Mouse (Mus musculus) left cerebral cortex, adult 18-20 months (tissue): ENCODE data around the gene Rfx2. TPM values are rescaled to one million over a fixed set of nuclear protein-coding genes. Genes with fewer than 3 reads are reported as not detected.

Experiments
- DNase-seq, 2 experiments: peaks; one replicate each; pipeline ENCODE4 v3.0.0; 2021 to 2022; ENCODE audit warnings: low spot score in 2 of 2, mixed read lengths in 1 of 2
- total RNA-seq, 2 experiments: library from RNA; stranded (reverse); gene quantifications; 2 replicates each; pipeline ENCODE4 v1.2.3; 2021

Gene Rfx2
- total RNA-seq, 2 experiments from 2014 or later = 2.6 to 2.7 TPM

DNA sequence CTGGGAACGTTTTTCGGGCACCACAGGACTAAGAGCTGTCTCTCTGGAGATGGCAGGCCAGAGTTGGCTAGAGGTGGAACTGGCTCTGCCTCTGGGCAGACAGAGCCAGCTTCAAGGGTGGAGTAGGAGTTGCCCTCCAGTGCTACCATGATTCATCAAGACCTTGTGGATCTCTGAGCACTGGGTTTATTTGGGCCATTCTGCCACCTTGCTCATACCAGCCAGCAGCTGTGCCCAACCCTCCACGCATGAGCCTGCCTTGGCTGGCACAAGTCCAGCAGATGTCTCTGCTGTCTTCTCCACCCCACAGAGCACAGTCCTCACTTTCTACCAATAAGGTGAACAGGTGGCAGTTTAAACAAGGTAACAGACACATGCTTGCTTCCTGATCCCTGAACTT lies 41.9 kb downstream of the Rfx2 start:
- no peak for DNase-seq

DNA sequence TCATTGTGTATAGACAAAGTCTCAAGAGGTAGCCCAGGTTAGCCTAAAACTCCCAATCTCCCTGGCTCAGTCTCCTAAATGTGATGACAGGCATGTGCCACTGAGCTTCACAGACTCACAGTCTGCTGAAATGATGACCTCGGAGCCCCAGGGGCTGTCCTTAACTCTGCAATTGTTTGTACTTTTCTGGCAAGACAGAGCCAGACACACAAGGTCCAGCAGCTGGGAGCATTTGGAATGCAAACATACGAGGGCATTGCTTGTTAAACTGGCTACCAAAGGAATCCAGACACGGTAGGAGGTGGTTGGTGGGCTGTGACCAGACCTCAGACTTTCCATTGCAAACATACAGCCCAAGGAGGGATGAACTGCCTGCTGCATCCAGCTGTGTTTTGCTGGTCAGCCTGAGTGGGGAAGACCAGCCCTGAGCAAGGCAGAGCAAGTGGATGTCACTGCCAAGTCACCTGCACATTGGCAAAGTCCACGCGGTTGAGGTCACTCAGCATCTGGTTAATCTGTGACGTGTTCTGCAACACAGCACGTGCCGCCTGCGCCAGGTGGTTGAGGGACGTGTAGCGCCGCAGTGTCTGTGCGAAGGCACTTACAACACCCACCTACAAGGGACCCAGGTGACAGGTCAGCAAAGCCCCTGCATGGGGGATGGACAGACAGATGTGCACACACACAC lies 50.4 kb downstream of the Rfx2 start:
- no peak for DNase-seq

DNA sequence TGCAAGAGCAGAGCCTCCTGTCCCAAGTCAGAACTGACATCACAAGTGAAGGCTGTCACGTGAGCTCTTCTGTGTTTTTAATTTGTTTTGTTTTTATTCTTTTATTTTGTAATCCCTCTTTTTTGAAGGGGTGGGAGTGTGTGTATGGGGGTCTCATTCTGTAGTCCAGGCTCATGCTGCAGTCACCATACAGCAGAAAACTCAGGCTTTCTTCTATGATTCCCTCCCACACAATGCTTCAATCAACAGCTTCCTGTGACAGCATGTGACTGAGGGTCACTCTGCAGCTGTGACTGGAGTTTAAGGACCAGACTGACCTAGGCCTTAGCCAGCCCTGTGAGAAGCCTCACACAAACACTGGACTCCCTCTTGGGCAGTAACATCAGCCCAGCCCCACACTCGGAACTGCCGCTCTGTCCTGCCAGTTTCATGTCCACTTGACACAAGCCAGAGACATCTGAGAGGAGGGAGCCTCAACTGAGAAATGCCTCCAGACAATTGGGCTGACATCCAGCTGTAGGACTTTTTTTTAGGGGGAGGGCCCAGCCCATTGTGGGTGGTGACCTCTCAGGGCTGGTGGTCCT lies 51.9 kb downstream of the Rfx2 start:
- DNase-seq = no peak

DNA sequence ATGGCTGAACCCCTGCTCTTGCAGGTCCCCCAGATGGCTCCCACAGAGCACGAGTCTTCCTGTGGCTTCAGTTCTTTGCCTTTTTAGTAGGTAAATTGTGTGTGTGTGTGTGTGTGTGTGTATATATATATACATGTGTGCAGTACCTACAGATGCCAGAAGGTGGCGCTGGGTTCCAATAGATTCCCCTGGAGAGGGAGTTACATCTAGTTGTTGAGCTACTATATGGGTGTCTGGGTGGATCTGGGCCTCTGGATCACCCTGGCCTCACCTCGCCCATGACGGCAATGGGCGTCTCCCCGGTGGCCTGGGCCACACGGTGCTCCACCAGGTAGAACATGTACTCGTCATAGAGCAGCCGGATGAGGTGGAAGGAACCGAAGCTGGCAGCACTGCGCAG lies 53.2 kb downstream of the Rfx2 start:
- DNase-seq = no peak

DNA sequence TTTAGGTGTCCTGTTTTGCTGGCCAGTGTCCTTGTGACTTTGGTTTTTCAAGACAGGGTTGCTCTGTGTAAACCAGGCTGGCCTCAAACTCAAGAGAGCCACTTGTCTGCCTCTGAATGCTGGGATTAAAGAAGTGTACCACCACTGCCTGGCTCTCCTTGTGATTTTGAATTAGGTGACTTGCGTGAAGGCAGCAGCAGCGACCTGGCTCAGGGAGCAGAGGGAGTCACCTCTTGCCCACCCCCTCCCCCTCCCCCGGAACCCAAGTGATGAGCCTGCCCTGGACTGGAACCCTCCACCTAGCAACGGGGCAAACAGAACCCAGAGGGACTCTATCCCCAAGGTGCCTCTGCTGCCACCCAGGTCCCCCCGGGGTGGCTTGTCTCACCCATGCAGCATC lies 60.9 kb downstream of the Rfx2 start, which contains the start of gene Prr22:
Gene Prr22, plus strand, starts transcription at position 301 of the 400 bp plus-strand sequence.
- DNase-seq = no peak

DNA sequence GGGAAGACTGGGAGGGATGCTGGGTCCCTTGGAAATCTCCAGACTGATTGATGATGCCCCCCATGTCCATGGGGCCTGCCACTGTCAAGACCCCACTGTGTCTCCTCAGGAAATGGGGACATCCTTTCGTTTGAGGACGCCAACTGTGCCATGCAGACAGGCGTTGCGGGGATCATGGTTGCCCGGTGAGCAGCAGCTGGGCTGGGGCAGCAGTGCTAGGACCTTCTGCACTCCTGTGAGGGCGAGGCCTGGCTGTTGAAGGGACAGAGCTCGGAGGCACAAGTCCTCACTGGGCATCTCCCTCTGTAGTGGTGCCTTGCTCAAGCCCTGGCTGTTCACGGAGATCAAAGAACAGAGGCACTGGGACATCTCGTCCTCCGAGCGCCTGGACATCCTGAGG lies 61.9 kb downstream of the Rfx2 start:
- DNase-seq = no peak

DNA sequence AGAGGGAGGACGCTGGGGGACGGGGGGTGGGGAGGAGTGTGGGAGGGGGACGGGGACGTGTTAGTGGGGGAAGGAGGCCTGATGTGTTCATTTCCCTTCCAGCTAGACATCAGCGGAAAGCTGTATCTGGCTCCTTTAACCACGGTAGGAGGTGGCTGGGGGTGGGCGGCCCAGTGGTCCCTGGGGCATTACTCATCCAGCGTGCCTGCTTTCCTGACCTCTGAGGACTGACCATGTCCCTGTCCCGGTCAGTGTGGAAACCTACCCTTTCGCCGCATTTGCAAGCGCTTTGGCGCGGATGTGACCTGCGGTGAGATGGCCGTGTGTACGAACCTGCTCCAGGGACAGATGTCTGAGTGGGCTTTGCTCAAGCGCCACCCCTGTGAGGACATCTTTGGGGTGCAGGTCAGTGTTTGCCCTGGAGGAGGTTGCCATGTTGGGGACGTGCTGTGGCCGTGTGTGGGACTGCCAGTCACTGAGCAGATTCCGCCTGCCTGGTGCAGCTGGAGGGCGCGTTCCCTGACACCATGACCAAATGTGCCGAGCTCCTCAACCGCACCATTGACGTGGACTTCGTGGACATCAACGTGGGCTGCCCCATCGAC lies 63.2 kb downstream of the Rfx2 start:
- DNase-seq = no peak

DNA sequence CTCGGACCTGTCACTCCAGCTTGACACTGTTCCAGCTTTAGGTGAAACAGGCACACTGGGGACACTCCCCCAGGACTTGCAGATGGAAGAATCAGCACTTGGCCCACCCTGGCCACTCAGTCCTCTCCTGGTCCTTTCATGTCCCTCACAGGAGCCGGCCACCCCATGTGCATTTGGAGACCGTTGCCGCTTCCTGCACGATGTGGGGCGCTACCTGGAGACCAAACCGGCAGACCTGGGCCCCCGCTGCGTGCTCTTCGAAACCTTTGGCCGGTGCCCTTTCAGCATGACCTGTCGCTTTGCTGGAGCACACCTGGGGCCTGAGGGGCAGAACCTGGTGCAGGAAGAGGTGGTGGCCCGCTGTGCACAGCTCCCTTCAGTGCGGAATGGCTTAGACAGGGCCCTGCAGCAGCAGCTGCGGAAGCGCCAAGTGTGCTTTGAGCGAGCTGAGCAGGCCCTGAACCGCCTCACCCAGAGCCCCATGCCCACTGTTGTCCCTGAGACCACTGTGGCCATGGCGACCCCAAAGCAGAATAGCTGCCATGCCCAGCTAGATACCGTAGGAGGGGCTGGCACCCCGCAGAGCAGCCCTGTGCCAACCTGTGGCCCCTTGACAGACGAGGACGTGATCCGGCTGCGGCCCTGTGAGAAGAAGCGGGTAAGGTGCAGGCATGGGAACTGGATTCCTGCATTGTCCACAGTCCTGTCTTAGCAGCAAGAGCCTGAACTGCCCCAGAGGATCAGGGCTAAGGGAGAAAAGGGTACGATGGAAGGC lies 64.0 kb downstream of the Rfx2 start:
- DNase-seq = no peak

DNA sequence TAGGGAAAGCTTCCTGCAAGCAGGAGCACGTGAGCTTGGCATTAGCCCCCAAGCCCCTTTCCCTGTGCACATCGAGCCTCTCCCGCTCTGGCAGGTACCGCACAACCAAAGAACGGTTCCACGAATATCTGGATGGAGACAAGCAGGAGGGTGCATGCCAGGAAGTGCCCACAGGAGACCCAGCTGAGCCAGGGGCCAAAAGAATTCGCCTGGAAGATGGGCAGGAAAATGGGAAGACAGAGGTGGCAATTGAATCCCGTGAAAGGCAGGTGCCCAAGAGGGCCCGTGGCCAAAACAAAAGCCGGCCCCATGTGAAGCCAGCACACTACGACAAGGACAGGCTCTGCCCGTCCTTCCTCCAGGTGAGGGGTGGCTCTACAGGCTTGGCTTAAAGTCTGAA lies 65.4 kb downstream of the Rfx2 start:
- no peak for DNase-seq

DNA sequence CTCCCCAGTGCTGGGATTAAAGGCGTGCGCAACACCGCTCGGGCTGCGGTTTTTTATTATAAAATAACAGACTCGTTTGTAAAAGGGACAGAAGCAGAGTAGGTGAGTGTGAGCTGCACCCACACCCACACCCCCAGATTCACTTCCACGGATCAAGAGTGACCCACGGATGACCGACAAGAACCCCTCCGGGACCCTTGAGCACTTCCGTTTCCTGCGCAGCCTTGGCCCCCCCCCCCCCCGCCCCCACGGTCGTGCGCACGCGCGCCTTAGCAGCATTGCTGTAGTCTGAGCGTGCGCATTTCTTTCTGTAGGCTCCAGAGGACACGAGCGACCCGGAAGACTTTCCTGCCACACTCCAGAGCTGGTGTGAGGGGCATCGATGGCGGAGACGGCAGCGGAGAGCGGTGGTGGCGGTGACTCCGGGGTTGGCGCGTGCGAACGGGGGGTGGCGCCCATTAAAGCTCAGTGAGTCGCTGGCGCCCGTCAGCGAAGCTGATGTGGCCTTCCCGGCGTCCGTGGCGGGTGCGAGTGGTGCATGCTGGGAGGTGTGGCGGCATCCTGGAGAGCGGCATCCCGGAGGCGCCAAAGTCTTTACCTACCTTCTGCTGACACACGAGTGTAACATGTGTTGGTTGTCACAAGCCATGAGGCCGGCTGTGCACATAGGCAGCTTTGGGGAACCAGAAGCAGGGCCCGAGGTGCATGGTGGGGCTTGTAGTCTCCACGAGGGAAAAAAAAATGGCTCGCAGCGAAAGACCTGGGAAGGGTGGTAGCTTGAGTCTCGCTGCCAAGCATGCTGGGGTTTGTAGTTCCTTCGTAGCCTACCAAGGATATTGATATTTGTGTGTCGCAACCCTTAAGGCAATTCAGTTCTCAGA lies 66.1 kb downstream of the Rfx2 start, which contains the start of gene Dus3l:
Gene Dus3l, plus strand, starts transcription at position 284 of the 881 bp plus-strand sequence.
- peak; percentile 74 to 89 for DNase-seq

DNA sequence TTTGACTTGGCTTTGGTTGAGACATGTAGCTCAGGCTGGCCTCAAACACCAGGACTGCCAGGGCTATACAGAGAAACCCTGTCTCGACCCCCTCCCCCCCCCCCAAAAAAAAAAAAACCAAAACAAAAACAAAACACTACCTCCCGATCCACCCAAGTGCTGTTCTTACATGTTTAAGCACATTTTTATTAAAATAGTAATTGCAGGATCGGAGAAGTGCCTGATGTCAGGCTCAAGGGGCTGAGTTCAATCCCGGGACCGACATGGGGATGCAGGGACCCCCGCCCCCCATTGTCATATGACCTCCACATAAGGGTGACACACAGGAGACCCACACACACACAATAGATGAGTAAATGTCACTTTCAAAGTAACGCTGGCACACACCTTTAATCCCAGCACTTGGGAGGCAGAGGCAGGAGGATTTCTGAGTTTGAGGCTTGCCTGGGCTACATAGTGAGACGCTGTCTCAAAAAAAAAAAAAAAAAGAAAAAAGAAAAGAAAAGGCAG lies 67.0 kb downstream of the Rfx2 start:
- no peak for DNase-seq

DNA sequence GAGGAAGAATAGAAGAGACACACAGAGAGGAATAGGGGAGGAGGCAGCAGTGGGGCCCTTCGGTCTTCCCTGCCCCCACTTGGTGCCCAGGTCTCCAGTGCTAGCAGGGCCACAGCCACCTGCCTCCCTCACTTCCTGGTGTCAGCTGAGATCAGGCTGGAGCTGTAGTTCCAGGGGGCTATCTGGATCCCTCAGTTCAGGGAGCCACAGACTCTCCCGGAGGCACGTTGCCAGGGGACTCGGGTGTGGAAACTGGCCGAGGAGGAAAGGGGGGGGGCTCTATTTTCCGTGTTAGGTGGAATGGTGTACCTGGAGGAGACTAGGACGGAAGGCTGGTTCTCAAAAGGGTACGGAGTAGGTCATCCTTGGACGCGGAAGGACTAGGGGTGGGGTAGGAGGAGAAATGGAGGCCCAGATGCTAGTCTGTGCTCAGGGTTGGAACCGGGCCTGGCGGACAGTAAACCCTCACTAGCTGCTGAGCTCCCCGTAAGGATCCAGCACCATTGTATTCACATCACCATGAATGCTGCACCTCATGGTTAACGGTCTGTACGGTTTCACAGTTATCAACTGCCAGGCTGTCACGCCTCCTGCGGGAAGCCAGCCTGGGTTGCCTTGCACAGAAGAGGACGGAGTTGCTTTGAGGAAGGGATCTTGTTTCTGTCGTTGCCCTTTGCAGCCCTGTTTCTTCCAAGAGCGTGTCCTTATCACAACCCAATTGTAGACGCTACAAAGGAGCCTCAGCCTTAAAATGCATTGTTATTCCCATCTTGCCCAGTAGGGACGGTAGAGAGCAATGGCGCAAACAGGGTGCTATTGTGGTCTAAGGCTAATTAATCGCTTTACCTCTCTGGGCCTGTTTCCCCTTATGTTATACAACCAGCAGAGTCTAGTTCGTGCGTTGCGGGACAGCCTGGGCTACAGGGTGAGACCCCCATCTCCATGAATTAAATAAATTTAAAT lies 67.8 kb downstream of the Rfx2 start:
- peak; percentile 48 to 53 for DNase-seq

DNA sequence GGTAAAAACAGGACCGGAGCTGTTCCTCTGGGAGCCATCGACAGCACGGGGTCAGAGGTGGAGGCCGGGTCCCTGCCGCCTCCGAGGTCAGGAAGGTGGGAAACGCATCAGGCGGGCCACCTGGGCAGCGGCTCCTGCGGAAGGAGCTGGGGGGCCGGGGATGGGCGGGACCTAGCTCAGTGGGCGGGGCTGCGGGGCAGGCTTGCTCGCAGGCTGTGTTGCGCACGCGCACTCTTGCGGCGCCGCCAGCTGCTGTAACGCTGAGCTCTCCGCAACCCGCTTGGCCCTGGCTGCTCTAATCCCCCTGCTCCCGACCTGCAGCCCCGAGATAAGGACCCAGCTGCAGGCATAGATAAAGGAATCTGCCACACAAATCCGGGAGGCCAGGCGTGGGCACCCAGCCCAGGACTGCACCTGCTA lies 68.8 kb downstream of the Rfx2 start:
- peak; percentile 82 to 91 for DNase-seq

DNA sequence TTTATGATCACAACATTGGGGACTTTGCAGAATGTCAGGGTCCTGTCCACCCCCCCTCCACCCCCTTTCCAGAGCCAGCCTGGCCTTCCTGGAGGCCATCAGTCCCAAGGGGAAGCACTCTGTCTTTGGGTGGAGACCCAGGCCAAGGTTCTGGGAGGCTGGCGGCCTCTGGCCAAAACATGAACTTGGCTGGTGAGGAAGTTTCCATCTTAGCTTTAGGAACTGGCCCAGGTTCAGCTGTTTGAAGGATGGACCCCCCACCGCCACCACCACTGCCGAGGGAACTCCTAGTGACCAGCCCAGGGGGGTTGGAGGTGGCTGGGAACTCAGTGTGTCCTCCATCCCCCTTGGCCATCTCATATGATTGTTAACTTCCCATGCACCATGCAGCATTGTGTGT lies 69.7 kb downstream of the Rfx2 start:
- no peak for DNase-seq

DNA sequence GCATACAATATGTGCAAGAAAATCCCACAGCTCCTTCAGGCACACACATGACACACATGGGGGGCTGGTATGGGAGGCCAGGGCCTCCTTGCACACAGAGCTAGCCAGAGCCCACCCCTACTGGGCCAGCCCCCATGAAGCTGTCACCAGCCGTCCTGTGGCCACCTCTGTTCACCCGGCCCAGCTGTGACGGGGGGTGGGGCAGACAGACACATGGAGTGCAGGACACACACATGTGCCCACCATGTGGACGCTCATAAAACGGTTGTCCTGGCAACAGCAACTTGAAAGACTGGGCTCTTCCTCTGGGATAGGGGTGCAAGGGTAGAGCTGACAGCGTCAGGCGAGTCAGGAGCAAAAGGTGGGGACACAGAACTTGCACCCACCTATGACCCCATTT lies 71.6 kb downstream of the Rfx2 start:
- DNase-seq = no peak

DNA sequence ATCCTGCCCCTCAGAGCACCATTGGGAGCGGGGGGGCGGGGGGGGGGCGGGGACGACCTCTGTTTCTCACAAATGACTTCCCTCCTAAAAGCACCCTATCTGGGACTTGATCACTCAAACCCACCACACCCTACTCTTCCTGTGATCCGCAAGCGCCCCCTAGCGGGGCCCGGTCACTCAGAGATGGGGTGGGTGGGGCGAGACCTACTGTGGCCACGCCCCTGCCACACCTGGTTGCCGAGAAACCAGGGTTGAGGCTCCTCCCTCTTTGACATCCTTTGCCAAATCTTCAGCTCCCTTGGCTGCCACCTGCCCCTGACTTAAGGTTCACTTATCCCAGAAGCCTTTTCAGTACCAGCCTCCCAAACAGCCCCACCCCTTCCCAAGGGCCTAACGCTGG lies 72.7 kb downstream of the Rfx2 start:
- peak; percentile 56 to 60 for DNase-seq

DNA sequence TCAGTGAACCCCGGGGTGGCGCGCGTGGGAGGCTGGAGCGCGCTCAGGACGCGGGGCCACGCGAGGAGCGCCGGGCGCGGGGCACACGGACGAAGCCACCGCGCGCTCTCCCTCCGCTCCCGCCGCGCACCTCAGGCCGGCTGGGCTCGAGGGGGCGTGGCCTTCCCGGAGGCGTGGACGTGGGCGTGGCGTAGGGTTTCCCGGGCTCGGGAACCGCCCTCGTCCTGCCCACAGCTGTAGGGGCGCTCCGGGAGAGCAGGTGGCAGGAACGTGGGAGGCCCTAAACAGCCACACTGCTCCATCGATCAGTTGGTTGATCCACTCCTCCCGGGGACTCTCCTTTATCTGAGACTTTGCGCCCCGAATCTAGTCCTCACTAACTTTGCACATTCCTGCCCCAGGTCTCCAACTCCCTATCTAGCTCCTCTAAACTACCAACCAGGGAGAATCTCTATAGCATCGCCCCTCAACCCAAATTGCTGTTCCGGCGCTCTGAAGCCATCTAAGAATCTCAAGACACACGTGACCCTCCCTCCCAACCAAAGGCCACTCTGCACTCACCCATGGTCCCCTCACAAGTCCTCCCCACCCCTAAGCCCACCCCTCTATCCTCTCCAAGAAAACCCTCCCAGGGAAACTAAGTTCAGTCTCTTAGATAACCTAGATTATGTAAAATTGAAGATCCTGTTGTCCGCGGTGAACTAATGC lies 73.2 kb downstream of the Rfx2 start, which contains the start of gene Nrtn:
Gene Nrtn, minus strand, starts transcription at position 115 of the 708 bp plus-strand sequence.
- DNase-seq = peak; percentile 66 to 68

DNA sequence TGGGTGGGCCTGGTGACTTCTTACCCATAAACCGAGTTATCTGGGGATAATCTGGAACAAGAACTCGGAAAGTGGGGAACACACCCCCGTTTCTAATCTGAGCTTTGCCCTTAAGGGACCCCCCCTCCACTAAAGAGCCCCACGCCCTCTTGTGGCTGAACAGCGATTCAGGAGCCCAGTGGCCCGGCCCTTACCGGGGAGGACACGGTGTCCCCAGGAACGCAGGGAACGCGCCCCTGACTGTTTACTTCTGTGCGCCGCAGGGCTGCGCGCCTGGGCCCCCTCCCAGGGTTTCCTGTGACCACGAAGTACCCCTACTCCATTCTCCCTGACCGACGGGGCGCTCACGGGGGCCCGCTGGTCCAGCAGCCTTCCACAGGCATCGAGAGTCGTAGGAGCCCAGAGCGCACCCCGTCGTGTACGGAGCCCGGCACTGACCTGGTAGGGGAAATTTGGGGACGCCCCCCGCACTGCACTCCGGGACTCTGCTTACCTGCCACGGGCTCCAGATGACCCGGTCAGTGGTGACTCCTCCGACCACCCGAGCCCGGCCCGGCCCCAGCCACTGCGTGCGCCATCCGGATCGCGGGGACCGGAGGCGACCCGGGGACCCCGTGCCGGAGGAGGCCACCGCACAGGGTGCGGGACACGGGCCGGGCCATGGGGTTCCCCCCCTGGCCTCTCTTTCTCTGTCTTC lies 74.0 kb downstream of the Rfx2 start:
- DNase-seq = no peak
